Mouse (Mus musculus): Measurements from ENCODE around the gene Nup98. TPM values are rescaled to one million over a fixed set of nuclear protein-coding genes. Genes with fewer than 3 reads are reported as not detected.

Nup98 gene
- polyA plus RNA-seq, 1 experiment = not detected

- Histone ChIP-seq H3K27ac (ENCODE audit: insufficient read depth, low read depth, low read length) (no peak overlapping the region), H3K4me1 (ENCODE audit: control insufficient read depth, insufficient read depth, low read length) (peaks cover 3% of the 10 kb centered on the region), H3K4me3 (ENCODE audit: insufficient read depth, low read depth, low read length) (peak overlapping the region; percentile 67)
- 2% methylated on average over 31 of the region's 31 CpGs for WGBS
- no peak for TF ChIP-seq CTCF (IDR thresholded peaks at IDR 0.05; ENCODE audit: insufficient read depth, low read depth, low read length)
- TF ChIP-seq POLR2A (IDR thresholded peaks at IDR 0.05; ENCODE audit: insufficient read depth, low read depth, low read length) = no peak
These were observed 13.0 kb upstream of the Nup98 start for GRCm38 (mm10) chr7:102222830-102223556.

GRCm38 (mm10) chr7:102222336-102222735 is 12.4 kb upstream of the Nup98 start:
- TF ChIP-seq POLR2A (IDR thresholded peaks at IDR 0.05; ENCODE audit: insufficient read depth, low read depth, low read length) (no peak), CTCF (IDR thresholded peaks at IDR 0.05; ENCODE audit: insufficient read depth, low read depth, low read length) (no peak)
- under 1% methylated on average over 10 of the region's 13 CpGs for WGBS
- Histone ChIP-seq H3K4me3 (ENCODE audit: insufficient read depth, low read depth, low read length) (no peak overlapping the region), H3K27ac (ENCODE audit: insufficient read depth, low read depth, low read length) (no peak overlapping the region), H3K4me1 (ENCODE audit: control insufficient read depth, insufficient read depth, low read length) (peaks cover 3% of the 10 kb centered on the region)

- no peak overlapping the region for H3K4me3 ChIP-seq (ENCODE audit: insufficient read depth, low read depth, low read length)
- WGBS = 19% methylated on average over 1 of the region's 1 CpGs
- TF ChIP-seq POLR2A (IDR thresholded peaks at IDR 0.05; ENCODE audit: insufficient read depth, low read depth, low read length) = no peak
- no peak for TF ChIP-seq CTCF (IDR thresholded peaks at IDR 0.05; ENCODE audit: insufficient read depth, low read depth, low read length)
- H3K27ac ChIP-seq (ENCODE audit: insufficient read depth, low read depth, low read length) = no peak overlapping the region
- H3K4me1 ChIP-seq (ENCODE audit: control insufficient read depth, insufficient read depth, low read length) = peaks cover 3% of the 10 kb centered on the region
These were observed 11.9 kb upstream of the Nup98 start for GRCm38 (mm10) chr7:102221899-102222298.

- no peak for TF ChIP-seq CTCF (IDR thresholded peaks at IDR 0.05; ENCODE audit: insufficient read depth, low read depth, low read length)
- TF ChIP-seq POLR2A (IDR thresholded peaks at IDR 0.05; ENCODE audit: insufficient read depth, low read depth, low read length) = no peak
- H3K4me3 ChIP-seq (ENCODE audit: insufficient read depth, low read depth, low read length) = no peak overlapping the region
- peak overlapping the region; percentile 95; the same call in 1 of the 2 replicates for H3K27ac ChIP-seq (ENCODE audit: insufficient read depth, low read depth, low read length)
- H3K4me1 ChIP-seq (ENCODE audit: control insufficient read depth, insufficient read depth, low read length) = no peaks in the 10 kb centered on the region
- WGBS = 53% methylated on average over 3 of the region's 3 CpGs
These were observed 1.1 kb upstream of the Nup98 start for GRCm38 (mm10) chr7:102211071-102211470.

GRCm38 (mm10) chr7:102208806-102209363 is 1.1 kb downstream of the Nup98 start:
- Histone ChIP-seq H3K4me1 (ENCODE audit: control insufficient read depth, insufficient read depth, low read length) (no peaks in the 10 kb centered on the region), H3K4me3 (ENCODE audit: insufficient read depth, low read depth, low read length) (no peak overlapping the region), H3K27ac (ENCODE audit: insufficient read depth, low read depth, low read length) (no peak overlapping the region)
- TF ChIP-seq POLR2A (IDR thresholded peaks at IDR 0.05; ENCODE audit: insufficient read depth, low read depth, low read length) (no peak), CTCF (IDR thresholded peaks at IDR 0.05; ENCODE audit: insufficient read depth, low read depth, low read length) (no peak)
- 47% methylated on average over 4 of the region's 4 CpGs for WGBS

- Histone ChIP-seq H3K4me3 (ENCODE audit: insufficient read depth, low read depth, low read length) (no peak overlapping the region), H3K4me1 (ENCODE audit: control insufficient read depth, insufficient read depth, low read length) (no peaks in the 10 kb centered on the region), H3K27ac (ENCODE audit: insufficient read depth, low read depth, low read length) (no peak overlapping the region)
- WGBS = 83% methylated on average over 1 of the region's 1 CpGs
- TF ChIP-seq POLR2A (IDR thresholded peaks at IDR 0.05; ENCODE audit: insufficient read depth, low read depth, low read length) (no peak), CTCF (IDR thresholded peaks at IDR 0.05; ENCODE audit: insufficient read depth, low read depth, low read length) (no peak)
These were observed 4.3 kb downstream of the Nup98 start for GRCm38 (mm10) chr7:102205646-102206045.

- H3K4me1 ChIP-seq (ENCODE audit: control insufficient read depth, insufficient read depth, low read length) = no peaks in the 10 kb centered on the region
- H3K27ac ChIP-seq (ENCODE audit: insufficient read depth, low read depth, low read length) = no peak overlapping the region
- no peak for TF ChIP-seq POLR2A (IDR thresholded peaks at IDR 0.05; ENCODE audit: insufficient read depth, low read depth, low read length)
- TF ChIP-seq CTCF (IDR thresholded peaks at IDR 0.05; ENCODE audit: insufficient read depth, low read depth, low read length) = no peak
- H3K4me3 ChIP-seq (ENCODE audit: insufficient read depth, low read depth, low read length) = no peak overlapping the region
- WGBS = 87% methylated on average over 3 of the region's 3 CpGs
These were observed 5.6 kb downstream of the Nup98 start for GRCm38 (mm10) chr7:102204296-102204857.

GRCm38 (mm10) chr7:102200996-102201785 is 8.8 kb downstream of the Nup98 start:
- Histone ChIP-seq H3K27ac (ENCODE audit: insufficient read depth, low read depth, low read length) (no peak overlapping the region), H3K4me3 (ENCODE audit: insufficient read depth, low read depth, low read length) (no peak overlapping the region), H3K4me1 (ENCODE audit: control insufficient read depth, insufficient read depth, low read length) (no peaks in the 10 kb centered on the region)
- TF ChIP-seq CTCF (IDR thresholded peaks at IDR 0.05; ENCODE audit: insufficient read depth, low read depth, low read length) = no peak
- TF ChIP-seq POLR2A (IDR thresholded peaks at IDR 0.05; ENCODE audit: insufficient read depth, low read depth, low read length) = no peak
